Mouse (Mus musculus) lung, postnatal 0 days (tissue): Measurements from ENCODE around the gene Slc9a1. TPM values are rescaled to one million over a fixed set of nuclear protein-coding genes. Genes with fewer than 3 reads are reported as not detected.

Source experiments
- ATAC-seq: fragments of 200-750 bp; cut with Nextera tagmentation; 2 replicates; pipeline ENCODE4 v1.8.0; 2017; ENCODE audit warnings: moderate library complexity
- DNase-seq: peaks from one replicate; pipeline ENCODE4 v3.0.0-alpha.2; 2016; ENCODE audit warnings: low spot score
- H3K27ac ChIP-seq: fragments of 300-500 bp; sonication (generic); 2 replicates; pipeline ENCODE4 v1.5.1; 2014; ENCODE audit warnings: antibody characterized with exemption, mild to moderate bottlenecking, low read length, mixed read lengths
- H3K27me3 ChIP-seq: fragments of 300-500 bp; sonication (generic); replicated peaks from 2 replicates; pipeline ENCODE4 v1.6.1; 2014; ENCODE audit warnings: low read length, mixed read lengths; ENCODE audit not compliant: insufficient read depth
- H3K36me3 ChIP-seq: fragments of 300-500 bp; sonication (generic); 2 replicates; pipeline ENCODE4 v1.6.1; 2014; ENCODE audit warnings: low read length, mixed read lengths; ENCODE audit not compliant: insufficient read depth
- H3K4me1 ChIP-seq: fragments of 300-500 bp; sonication (generic); 2 replicates; pipeline ENCODE4 v1.6.1; 2014; ENCODE audit warnings: antibody characterized with exemption, low read depth, low read length, mixed read lengths; ENCODE audit not compliant: insufficient read depth
- H3K4me2 ChIP-seq: fragments of 300-500 bp; sonication (generic); replicated peaks from 2 replicates; pipeline ENCODE4 v1.6.1; 2014; ENCODE audit warnings: low read depth, mild to moderate bottlenecking, low read length, moderate library complexity, mixed read lengths
- H3K4me3 ChIP-seq: fragments of 300-500 bp; sonication (generic); 2 replicates; pipeline ENCODE4 v1.5.1; 2014; ENCODE audit warnings: low read depth, low read length
- H3K9ac ChIP-seq: fragments of 300-500 bp; sonication (generic); replicated peaks from 2 replicates; pipeline ENCODE4 v1.6.1; 2014; ENCODE audit warnings: low read depth, mild to moderate bottlenecking
- H3K9me3 ChIP-seq: fragments of 300-500 bp; sonication (generic); 2 replicates; pipeline ENCODE4 v1.6.1; 2016; ENCODE audit warnings: low read length, mixed read lengths
- CTCF ChIP-seq: IDR thresholded peaks from 2 replicates; pipeline ENCODE4 v1.5.1; 2016; ENCODE audit warnings: antibody characterized with exemption, mild to moderate bottlenecking
- EP300 ChIP-seq: IDR thresholded peaks from 2 replicates; pipeline ENCODE4 v1.6.1; 2016; ENCODE audit warnings: antibody characterized with exemption, mild to moderate bottlenecking, control low read depth
- WGBS: fragments of 180-500 bp; shearing (Covaris S2); extraction: QIAGEN DNeasy Blood & Tissue Kit; methylation state at CpG from one replicate; pipeline ENCODE4 v1.1.7; 2014; 5-methylcytosine and 5-hydroxymethylcytosine counted together
- polyA plus RNA-seq: library from polyadenylated mRNA; unstranded; fragments of >200 nt; fragmentation: Nextera tagmentation; extraction: Ambion mirVana; gene quantifications from 2 replicates; pipeline ENCODE4 v1.2.1, GENCODE M21; 2015

Gene Slc9a1
- polyA plus RNA-seq, 1 experiment from 2014 or later = 6.0 TPM

DNA sequence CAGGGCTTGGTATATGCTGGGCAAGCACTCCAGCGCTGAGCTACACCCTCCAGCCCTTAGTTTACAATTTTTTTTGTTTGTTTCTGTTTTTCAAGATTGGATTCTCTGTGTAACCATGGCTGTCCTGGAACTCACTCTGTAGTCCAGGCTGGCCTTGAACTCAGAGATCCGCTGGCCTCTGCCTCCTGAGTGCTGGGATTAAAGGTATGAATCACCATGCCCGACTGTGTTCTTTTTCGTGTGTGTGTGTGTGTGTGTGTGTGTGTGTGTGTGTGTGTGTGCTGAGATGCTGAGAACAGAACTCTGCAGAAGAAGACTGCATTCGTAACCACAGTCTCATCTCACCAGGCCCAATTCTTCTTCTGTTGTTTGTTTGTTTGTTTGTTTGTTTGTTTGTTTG is 34.8 kb downstream of the Slc9a1 start:
- no peak overlapping the region for H3K9ac ChIP-seq
- TF ChIP-seq CTCF = no peak
- no peak for TF ChIP-seq EP300
- H3K9me3 ChIP-seq = no peaks in the 10 kb centered on the region
- H3K27me3 ChIP-seq = no peaks in the 10 kb centered on the region
- DNase-seq = no peak
- no peaks in the 10 kb centered on the region for H3K36me3 ChIP-seq
- 87% methylated on average over 5 of the region's 5 CpGs for WGBS
- H3K27ac ChIP-seq = no peak overlapping the region
- ATAC-seq = no peak
- peaks cover 21% of the 10 kb centered on the region; the same call in 1 of the 2 replicates for H3K4me1 ChIP-seq
- no peak overlapping the region for H3K4me3 ChIP-seq
- no peak overlapping the region for H3K4me2 ChIP-seq

DNA sequence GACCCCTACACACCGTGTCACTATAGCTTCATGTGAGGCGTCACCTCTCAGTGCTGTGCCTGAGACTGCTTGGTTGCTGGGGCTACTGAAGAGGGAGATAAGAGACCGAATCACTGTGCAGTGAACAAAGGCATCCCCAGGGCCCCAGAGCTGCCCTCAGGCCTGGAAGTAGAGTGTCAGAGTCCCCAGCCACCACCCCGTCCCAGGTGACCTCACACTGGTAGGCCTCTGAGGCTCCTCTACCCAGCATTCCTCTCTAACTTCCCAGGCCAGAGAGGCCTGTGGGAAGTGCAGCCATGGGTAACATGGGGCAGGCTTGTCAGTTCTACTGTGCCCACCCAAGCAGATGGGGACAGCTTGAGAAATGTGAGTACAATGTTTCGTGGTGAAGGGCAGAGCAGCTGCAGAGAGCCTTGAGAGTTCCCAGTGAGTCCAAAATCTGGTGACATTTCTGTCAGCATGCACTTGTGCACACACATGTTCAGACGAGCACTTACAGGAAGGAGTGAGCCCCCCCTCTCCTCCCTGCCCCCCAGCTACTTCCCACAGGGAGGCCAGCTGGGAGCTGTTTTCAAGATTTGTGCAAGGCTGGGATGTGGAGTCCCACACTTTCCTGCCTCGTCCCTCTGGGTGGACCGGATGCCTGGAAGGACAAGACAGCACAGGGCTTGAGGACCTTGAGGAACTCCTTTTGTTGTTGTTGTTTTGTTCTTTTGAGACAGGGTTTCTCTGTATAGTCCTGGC is 37.0 kb downstream of the Slc9a1 start:
- Histone ChIP-seq H3K4me3 (no peak overlapping the region), H3K27ac (peak overlapping the region; percentile 0; the same call in 1 of the 2 replicates), H3K4me2 (no peak overlapping the region), H3K4me1 (peaks cover 21% of the 10 kb centered on the region; the same call in 1 of the 2 replicates), H3K27me3 (no peaks in the 10 kb centered on the region), H3K36me3 (no peaks in the 10 kb centered on the region), H3K9ac (no peak overlapping the region), H3K9me3 (no peaks in the 10 kb centered on the region)
- DNase-seq (no peak), ATAC-seq (no peak)
- WGBS = 60% methylated on average over 8 of the region's 8 CpGs
- TF ChIP-seq CTCF (no peak), EP300 (no peak)

DNA sequence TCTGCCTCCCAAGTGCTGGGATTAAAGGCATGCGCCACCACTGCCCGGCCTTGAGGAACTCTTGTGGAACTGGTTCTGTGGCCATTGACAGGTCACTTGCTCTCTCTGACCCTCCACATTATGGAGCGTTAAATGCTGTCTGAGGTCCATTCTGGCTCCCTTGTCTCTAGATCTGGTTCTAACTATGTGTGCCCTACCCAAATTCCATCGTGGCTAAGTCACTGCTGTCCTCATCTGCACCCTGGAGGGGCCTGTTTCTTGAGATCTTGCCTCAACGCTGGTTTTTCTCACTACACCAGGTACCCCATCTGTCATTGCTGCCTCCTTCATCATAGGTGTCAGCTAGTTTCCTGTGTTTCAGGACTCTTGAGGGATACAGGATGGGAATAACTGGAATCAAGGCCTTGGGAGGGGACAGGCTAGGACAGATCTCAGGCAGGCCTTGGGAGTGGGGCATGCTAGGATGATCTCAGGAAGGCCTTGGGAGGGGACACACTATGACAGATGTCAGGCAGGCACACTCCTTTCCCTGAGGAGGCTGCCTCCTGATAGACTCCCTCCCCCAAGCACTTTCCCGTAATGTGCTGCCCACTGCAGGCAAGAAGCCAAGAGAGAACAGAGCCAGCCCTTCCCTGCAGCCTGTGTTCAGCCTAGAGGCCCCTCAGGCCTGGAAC is 37.7 kb downstream of the Slc9a1 start:
- H3K4me1 ChIP-seq = peaks cover 21% of the 10 kb centered on the region; the same call in 1 of the 2 replicates
- no peaks in the 10 kb centered on the region for H3K9me3 ChIP-seq
- H3K27ac ChIP-seq = peak overlapping the region; percentile 64
- H3K9ac ChIP-seq = no peak overlapping the region
- TF ChIP-seq EP300 (peak; percentile 66; the same call in 1 of the 2 replicates), CTCF (no peak)
- H3K4me2 ChIP-seq = no peak overlapping the region
- no peaks in the 10 kb centered on the region for H3K27me3 ChIP-seq
- peak; percentile 75 for ATAC-seq
- peak; percentile 66 for DNase-seq
- H3K4me3 ChIP-seq = no peak overlapping the region
- peaks cover 4% of the 10 kb centered on the region; the same call in 1 of the 2 replicates for H3K36me3 ChIP-seq
- WGBS = 29% methylated on average over 6 of the region's 6 CpGs

DNA sequence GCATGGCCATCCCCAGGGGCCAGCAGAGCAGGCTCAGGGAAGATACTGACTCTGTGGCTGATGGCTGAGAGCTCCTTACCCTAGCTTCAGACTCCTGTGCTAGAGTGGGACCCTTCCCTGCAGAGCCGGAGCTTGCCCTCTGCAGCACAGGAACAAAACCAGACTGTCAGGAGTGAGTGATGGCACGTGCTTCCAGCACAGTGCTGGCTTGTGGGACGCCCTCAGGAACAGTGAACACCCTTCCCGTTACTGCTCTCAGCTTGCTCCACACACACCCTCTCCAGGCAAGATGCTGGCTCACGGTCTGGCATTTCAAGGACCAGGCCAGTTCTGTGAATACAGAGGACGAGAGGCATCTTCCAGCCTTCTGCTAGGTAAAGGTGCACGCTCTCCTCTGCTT is 38.5 kb downstream of the Slc9a1 start:
- peak; percentile 86 for ATAC-seq
- H3K9ac ChIP-seq = no peak overlapping the region

DNA sequence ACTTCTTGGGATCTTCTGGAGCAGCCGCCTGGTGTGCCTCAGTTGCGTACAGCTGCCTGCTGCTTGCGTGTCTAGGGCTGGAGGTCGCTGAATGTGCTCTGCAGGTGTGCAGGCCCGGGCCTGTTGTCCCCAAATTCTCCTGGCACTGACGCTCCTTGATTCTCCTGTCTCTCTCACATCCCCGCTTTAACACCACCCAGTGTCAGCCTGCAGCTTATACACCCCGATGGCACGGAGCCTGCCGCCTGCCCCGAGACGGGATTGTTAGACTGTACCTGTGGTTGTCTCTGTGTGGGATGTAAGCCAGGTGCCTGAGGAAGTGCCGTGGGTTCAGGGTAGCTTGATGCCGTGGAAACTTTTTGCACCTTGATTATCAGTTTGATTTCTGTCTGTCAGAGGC is 41.5 kb downstream of the Slc9a1 start:
- no peaks in the 10 kb centered on the region for H3K27me3 ChIP-seq
- no peak overlapping the region for H3K9ac ChIP-seq
- ATAC-seq = no peak
- H3K4me1 ChIP-seq = peaks cover 21% of the 10 kb centered on the region; the same call in 1 of the 2 replicates
- no peak for DNase-seq
- no peak for TF ChIP-seq EP300
- no peak for TF ChIP-seq CTCF
- no peak overlapping the region for H3K27ac ChIP-seq
- H3K4me2 ChIP-seq = no peak overlapping the region
- 94% methylated on average over 14 of the region's 14 CpGs for WGBS
- H3K4me3 ChIP-seq = no peak overlapping the region
- peaks cover 8% of the 10 kb centered on the region; the same call in 1 of the 2 replicates for H3K36me3 ChIP-seq
- H3K9me3 ChIP-seq = no peaks in the 10 kb centered on the region

More for the DNA sequence above, 38.5 kb downstream of the Slc9a1 start:
- no peaks in the 10 kb centered on the region for H3K27me3 ChIP-seq
- no peak overlapping the region for H3K4me2 ChIP-seq
- WGBS = 26% methylated on average over 7 of the region's 7 CpGs
- TF ChIP-seq CTCF (peak; percentile 29; the same call in 1 of the 2 replicates), EP300 (no peak)
- no peak overlapping the region for H3K4me3 ChIP-seq
- H3K36me3 ChIP-seq = peaks cover 4% of the 10 kb centered on the region; the same call in 1 of the 2 replicates
- DNase-seq = peak; percentile 67
- peak overlapping the region; percentile 64; the same call in 1 of the 2 replicates for H3K27ac ChIP-seq
- H3K9me3 ChIP-seq = no peaks in the 10 kb centered on the region
- H3K4me1 ChIP-seq = peaks cover 21% of the 10 kb centered on the region; the same call in 1 of the 2 replicates

DNA sequence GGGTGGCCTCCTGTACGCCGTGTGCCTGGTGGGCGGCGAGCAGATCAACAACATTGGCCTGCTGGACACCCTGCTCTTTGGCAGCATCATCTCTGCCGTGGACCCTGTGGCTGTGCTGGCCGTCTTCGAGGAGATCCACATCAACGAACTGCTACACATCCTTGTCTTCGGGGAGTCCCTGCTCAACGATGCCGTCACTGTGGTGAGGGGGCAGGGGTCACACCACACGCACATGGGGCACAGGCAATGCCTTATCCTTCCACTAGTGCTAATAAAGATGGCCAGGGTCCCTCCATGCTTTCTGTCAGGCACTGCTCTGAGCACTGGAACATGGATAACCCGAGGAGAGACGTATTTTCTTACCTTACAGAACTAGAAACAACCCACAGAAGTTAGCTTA is 42.6 kb downstream of the Slc9a1 start:
- Histone ChIP-seq H3K27me3 (no peaks in the 10 kb centered on the region), H3K36me3 (peaks cover 10% of the 10 kb centered on the region; the same call in 1 of the 2 replicates), H3K27ac (no peak overlapping the region), H3K4me2 (no peak overlapping the region), H3K4me3 (no peak overlapping the region), H3K9me3 (no peaks in the 10 kb centered on the region), H3K4me1 (peaks cover 13% of the 10 kb centered on the region; the same call in 1 of the 2 replicates), H3K9ac (no peak overlapping the region)
- ATAC-seq (no peak), DNase-seq (no peak)
- WGBS = 80% methylated on average over 14 of the region's 14 CpGs
- TF ChIP-seq EP300 (no peak), CTCF (no peak)
